Mouse (Mus musculus) embryonic facial prominence, embryonic 13.5 days (tissue): Measurements from ENCODE around the gene Mmp20. TPM values are rescaled to one million over a fixed set of nuclear protein-coding genes. Genes with fewer than 3 reads are reported as not detected.
A peak's percentile ranks its signal among the peaks of the same experiment; 100 is the strongest.

Source experiments
- ATAC-seq: fragments of 200-750 bp; cut with Nextera tagmentation; 2 replicates; pipeline ENCODE4 v1.8.0; 2017; ENCODE audit warnings: low read depth; ENCODE audit not compliant: insufficient number of reproducible peaks, insufficient read depth, low FRiP score, low TSS enrichment
- H3K27ac ChIP-seq: fragments of 300-500 bp; sonication (generic); 2 replicates; pipeline ENCODE4 v1.5.1; 2015; ENCODE audit warnings: moderate library complexity, mild to moderate bottlenecking, inconsistent platforms
- H3K27me3 ChIP-seq: fragments of 300-500 bp; sonication (generic); 2 replicates; pipeline ENCODE4 v1.6.1; 2015; ENCODE audit warnings: mild to moderate bottlenecking, inconsistent platforms
- H3K36me3 ChIP-seq: fragments of 300-500 bp; sonication (generic); 2 replicates; pipeline ENCODE4 v1.6.1; 2015; ENCODE audit warnings: mild to moderate bottlenecking, inconsistent platforms
- H3K4me1 ChIP-seq: fragments of 300-500 bp; sonication (generic); 2 replicates; pipeline ENCODE4 v1.6.1; 2015; ENCODE audit warnings: inconsistent platforms
- H3K4me2 ChIP-seq: fragments of 300-500 bp; sonication (generic); 2 replicates; pipeline ENCODE4 v1.6.1; 2015; ENCODE audit warnings: moderate library complexity, mild to moderate bottlenecking, inconsistent platforms
- H3K4me3 ChIP-seq: fragments of 300-500 bp; sonication (generic); 2 replicates; pipeline ENCODE4 v1.5.1; 2015; ENCODE audit warnings: mild to moderate bottlenecking, inconsistent platforms
- H3K9ac ChIP-seq: fragments of 300-500 bp; sonication (generic); 2 replicates; pipeline ENCODE4 v1.6.1; 2015; ENCODE audit warnings: mild to moderate bottlenecking, inconsistent platforms
- H3K9me3 ChIP-seq: fragments of 300-500 bp; sonication (generic); 2 replicates; pipeline ENCODE4 v1.6.1; 2016; ENCODE audit warnings: inconsistent platforms
- WGBS: fragments of 180-500 bp; shearing (Covaris S2); methylation state at CpG from one replicate; pipeline ENCODE4 v1.1.7; 2015; ENCODE audit warnings: mixed read lengths; 5-methylcytosine and 5-hydroxymethylcytosine counted together
- polyA plus RNA-seq: library from polyadenylated mRNA; unstranded; fragments of >200 nt; fragmentation: Nextera tagmentation; extraction: Ambion mirVana; gene quantifications from 2 replicates; pipeline ENCODE4 v1.2.1, GENCODE M21; 2015

Mmp20 gene
- polyA plus RNA-seq, 1 experiment from 2014 or later: not detected

DNA sequence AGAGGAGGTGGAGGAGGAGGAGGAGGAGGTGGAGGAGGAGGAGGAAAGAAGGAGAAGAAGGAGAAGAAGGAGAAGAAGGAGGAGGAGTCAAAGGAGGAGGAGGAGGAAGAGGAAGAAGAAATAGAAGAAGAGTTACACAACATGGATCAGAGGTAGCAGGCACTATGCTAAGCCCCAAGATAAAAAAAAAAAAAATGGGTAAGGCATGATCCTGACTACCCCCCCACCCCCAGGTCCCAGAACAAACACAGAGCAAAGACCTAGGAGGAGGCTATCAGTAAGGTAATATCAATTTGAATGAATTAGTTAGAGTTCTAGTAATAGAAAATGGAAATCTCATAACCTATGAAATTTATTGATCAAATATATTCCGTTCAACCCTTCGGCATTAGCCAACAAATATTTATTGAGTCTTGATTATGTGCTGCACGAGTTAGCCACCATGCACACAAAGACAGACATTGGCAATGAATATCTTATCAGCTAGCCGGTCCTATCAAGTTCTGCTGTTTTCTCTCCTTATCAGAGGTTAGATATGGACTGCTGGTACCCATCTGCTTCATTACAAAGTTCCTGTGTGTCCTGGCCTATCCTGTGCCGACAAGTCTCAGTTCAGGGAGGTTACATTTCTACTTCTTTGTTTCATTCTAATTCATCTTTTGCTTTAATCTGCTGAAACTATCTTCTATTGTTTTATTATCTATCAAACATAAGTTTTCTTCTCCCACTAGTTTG lies 24.5 kb downstream of the Mmp20 start:
- Histone ChIP-seq H3K27me3 (no peaks in the 10 kb centered on the region), H3K9me3 (no peaks in the 10 kb centered on the region), H3K9ac (no peak overlapping the region), H3K27ac (no peak overlapping the region), H3K4me1 (no peaks in the 10 kb centered on the region), H3K4me3 (no peak overlapping the region), H3K36me3 (no peaks in the 10 kb centered on the region), H3K4me2 (no peak overlapping the region)
- 90% methylated on average over 5 of the region's 5 CpGs for WGBS
- ATAC-seq: no peak

DNA sequence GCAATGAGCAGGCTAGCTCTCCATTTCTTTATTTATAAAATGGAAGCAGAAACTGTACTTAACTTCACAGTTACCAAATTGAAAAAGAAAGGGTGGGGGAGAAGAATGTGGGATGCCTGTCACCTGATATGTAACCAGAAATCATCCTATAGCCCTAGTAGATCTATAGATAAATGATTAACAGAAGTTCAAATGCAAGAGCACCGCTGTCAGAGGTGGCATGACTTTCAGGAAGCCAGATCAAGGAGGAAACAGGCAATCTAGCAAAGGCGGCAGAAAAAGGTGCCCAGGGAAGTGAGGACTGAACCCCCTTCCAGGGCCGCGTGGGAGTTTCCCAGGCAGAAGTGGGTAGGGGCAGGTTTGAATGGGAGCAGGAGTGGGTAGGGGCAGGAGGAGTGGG lies 29.9 kb downstream of the Mmp20 start:
- no peak overlapping the region for H3K4me3 ChIP-seq
- no peaks in the 10 kb centered on the region for H3K27me3 ChIP-seq
- H3K9ac ChIP-seq: no peak overlapping the region
- no peaks in the 10 kb centered on the region for H3K4me1 ChIP-seq
- 78% methylated on average over 4 of the region's 4 CpGs for WGBS
- no peak for ATAC-seq
- no peaks in the 10 kb centered on the region for H3K36me3 ChIP-seq
- H3K9me3 ChIP-seq: no peaks in the 10 kb centered on the region
- no peak overlapping the region for H3K27ac ChIP-seq
- H3K4me2 ChIP-seq: no peak overlapping the region

DNA sequence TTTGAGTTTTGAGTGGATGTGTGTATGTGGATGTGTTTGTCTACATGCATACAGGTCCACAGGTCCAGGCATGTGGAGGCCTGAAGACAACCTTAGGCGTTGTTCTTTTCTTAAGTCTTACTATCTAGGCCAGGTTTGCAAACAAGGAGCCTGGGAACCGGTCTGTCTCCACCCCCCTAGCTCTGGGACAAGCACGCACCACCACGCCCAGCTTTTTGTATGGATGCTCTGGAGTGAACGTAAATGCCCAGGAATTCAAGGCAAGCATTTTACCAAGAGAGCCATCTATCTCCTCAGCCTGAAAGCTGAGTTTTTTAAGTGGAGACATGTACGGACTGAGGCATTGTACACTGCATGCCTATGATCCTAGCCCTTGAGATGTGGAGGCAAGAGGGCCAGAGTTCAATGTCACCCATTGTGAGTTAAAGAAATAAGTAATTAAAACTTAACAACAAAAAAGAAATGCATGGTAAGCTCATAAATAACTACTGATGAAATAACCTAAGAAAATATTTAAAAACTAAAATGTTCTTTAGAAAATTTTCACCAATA lies 31.5 kb downstream of the Mmp20 start:
- Histone ChIP-seq H3K9me3 (no peaks in the 10 kb centered on the region), H3K4me2 (no peak overlapping the region), H3K9ac (no peak overlapping the region), H3K4me3 (no peak overlapping the region), H3K4me1 (no peaks in the 10 kb centered on the region), H3K27me3 (no peaks in the 10 kb centered on the region), H3K36me3 (no peaks in the 10 kb centered on the region), H3K27ac (no peak overlapping the region)
- ATAC-seq: no peak
- 59% methylated on average over 6 of the region's 6 CpGs for WGBS

DNA sequence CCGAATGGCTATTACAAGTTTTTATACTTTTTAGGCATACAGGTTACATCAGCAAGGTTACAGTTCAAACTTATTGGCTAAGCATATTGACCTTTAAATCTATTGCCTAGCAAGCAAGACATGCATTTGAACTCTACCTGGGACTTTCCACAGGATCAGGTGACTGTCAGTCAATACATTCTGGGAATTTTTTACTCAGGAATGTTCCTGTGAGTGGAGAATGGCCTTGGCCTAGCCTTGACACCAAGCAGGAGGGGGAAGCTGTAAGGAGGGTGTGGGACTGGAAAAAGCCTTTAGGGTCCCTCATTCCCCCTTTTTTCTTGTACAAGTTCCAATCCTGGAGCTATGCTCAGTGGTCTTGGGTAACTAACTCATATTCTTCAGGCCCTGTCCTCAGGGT lies 33.3 kb downstream of the Mmp20 start:
- Histone ChIP-seq H3K4me3 (no peak overlapping the region), H3K27me3 (no peaks in the 10 kb centered on the region), H3K9me3 (no peaks in the 10 kb centered on the region), H3K9ac (no peak overlapping the region), H3K27ac (no peak overlapping the region), H3K36me3 (no peaks in the 10 kb centered on the region), H3K4me1 (no peaks in the 10 kb centered on the region), H3K4me2 (no peak overlapping the region)
- ATAC-seq: no peak
- WGBS: 96% methylated on average over 1 of the region's 1 CpGs

DNA sequence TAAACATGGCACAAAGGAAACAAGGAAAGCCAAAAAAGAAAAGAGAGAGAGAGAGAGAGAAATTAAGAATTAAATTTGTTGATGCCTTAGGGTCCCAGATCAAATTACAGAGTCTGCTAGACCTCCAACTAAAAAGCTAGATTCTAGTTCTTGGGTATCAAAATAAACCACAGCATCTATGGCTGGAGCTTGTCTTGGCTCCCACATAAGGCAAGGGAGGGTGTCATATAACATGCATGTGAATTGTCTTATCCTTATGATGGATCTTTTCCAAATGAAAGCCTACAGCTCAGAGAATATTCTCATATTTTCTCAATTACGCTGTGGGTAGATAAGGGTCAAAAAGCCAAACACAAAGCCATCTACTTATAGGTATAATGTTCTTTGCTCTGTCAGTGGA lies 41.6 kb downstream of the Mmp20 start:
- H3K4me3 ChIP-seq: no peak overlapping the region
- no peaks in the 10 kb centered on the region for H3K4me1 ChIP-seq
- no peak overlapping the region for H3K9ac ChIP-seq
- H3K27ac ChIP-seq: peak overlapping the region; percentile 14; the same call in 1 of the 2 replicates
- H3K9me3 ChIP-seq: no peaks in the 10 kb centered on the region
- H3K27me3 ChIP-seq: no peaks in the 10 kb centered on the region
- 52% methylated on average over 1 of the region's 1 CpGs for WGBS
- H3K4me2 ChIP-seq: no peak overlapping the region
- no peaks in the 10 kb centered on the region for H3K36me3 ChIP-seq
- peak; percentile 52; the same call in 1 of the 2 replicates for ATAC-seq

DNA sequence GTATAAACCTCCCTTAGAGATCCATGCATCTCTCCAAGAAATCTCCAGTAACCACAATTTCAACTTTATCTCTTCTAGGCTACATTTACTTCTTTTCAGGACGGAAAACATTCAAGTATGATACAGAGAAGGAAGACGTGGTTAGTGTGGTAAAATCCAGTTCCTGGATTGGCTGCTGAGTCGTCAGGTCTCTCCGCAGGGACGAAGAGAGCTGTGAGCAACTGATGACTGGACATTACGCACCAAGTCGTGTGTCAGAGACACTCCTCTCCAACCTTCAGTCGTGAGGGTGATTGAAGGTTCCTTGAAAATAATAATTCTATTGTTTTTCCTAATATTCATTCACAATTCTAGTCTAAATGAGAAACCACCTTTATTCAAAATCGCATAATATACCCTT lies 45.0 kb downstream of the Mmp20 start:
- no peaks in the 10 kb centered on the region for H3K4me1 ChIP-seq
- no peaks in the 10 kb centered on the region for H3K9me3 ChIP-seq
- H3K36me3 ChIP-seq: no peaks in the 10 kb centered on the region
- ATAC-seq: no peak
- 82% methylated on average over 9 of the region's 9 CpGs for WGBS
- H3K4me2 ChIP-seq: no peak overlapping the region
- no peak overlapping the region for H3K27ac ChIP-seq
- no peak overlapping the region for H3K9ac ChIP-seq
- H3K4me3 ChIP-seq: no peak overlapping the region
- H3K27me3 ChIP-seq: no peaks in the 10 kb centered on the region

DNA sequence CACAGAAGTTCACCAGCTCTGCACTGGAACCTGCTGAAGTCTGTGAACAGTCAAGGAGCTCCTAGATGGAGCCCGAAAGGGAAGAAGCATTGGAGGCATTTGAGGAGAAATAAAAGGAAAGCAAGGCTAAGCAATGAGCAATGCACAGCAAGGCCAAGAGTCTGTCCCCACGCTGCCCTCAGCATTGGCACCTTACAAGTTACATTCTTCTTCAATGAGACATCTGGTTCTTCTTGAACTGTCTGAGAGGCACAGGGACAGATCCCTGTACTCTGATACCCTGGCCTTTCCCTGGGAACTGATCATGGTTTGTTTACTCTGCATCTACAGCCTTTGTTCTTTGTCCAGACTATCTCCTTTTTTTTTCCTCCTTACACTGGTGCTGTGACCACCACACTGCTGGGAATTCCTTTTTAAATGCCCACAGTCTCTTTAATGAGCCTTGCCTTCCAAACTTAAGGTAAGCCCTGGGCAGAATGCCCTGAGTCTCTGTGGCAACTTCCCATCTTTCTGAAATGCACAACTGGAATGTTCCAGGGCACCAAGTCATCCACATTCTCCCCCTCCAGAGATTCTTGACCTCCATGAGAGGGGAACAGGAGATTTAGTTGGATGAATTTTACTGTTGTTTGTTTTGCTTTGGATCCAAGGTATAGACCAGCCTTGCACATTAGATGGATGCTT lies 50.3 kb downstream of the Mmp20 start:
- no peak overlapping the region for H3K4me3 ChIP-seq
- no peak for ATAC-seq
- no peaks in the 10 kb centered on the region for H3K36me3 ChIP-seq
- H3K9me3 ChIP-seq: no peaks in the 10 kb centered on the region
- no peak overlapping the region for H3K27ac ChIP-seq
- H3K9ac ChIP-seq: no peak overlapping the region
- no peaks in the 10 kb centered on the region for H3K4me1 ChIP-seq
- no peaks in the 10 kb centered on the region for H3K27me3 ChIP-seq
- H3K4me2 ChIP-seq: no peak overlapping the region
- WGBS: 71% methylated on average over 2 of the region's 2 CpGs

DNA sequence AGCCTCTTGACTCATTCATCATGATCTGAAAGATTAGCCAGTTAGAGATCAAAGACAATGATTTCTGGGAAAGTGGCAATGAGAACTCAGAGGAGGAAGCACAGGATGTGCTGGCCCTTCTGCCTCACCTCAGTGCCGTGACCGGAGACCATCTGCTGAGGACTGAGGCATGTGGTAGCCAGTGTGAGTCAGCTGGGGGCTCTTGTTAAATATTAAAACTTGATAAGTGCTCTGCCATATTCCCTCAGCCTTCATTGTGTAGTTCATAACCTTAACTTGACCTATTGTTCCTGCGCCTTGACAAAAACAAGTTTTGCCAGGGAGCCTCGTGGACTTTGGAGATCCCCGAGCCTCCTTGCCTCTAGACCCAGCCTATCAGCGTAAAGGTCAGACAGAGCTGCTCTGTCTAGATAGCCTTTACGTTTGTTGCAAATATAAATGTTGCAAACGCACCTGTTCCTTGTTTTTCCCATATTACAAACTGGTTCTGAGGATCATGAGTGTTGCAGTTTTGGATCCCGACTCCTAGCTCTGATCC lies 54.1 kb downstream of the Mmp20 start:
- H3K9me3 ChIP-seq: no peaks in the 10 kb centered on the region
- H3K27me3 ChIP-seq: no peaks in the 10 kb centered on the region
- H3K9ac ChIP-seq: no peak overlapping the region
- WGBS: 88% methylated on average over 9 of the region's 9 CpGs
- no peaks in the 10 kb centered on the region for H3K36me3 ChIP-seq
- H3K4me3 ChIP-seq: no peak overlapping the region
- H3K4me2 ChIP-seq: no peak overlapping the region
- no peaks in the 10 kb centered on the region for H3K4me1 ChIP-seq
- ATAC-seq: no peak
- H3K27ac ChIP-seq: no peak overlapping the region

DNA sequence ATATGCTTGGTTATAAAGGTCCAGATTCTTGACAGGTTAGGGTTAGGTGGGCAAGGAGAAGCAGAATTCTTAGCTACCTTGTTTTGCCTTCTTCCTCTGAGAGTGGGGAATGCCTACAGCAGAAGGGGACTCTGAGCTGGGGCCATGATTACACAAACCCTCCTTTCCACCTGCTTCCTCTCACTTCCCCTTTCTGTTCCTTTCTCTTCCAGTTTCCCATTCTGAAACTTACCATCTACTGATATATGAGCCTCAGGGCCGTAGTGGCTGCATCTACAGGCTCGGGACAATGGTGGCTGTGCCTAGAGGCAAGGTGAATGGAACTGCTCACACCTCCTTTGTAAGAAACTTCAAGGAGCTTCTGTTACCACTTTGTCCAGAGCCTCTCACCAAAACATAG lies 58.0 kb downstream of the Mmp20 start:
- H3K9ac ChIP-seq: no peak overlapping the region
- no peaks in the 10 kb centered on the region for H3K36me3 ChIP-seq
- H3K9me3 ChIP-seq: no peaks in the 10 kb centered on the region
- H3K27me3 ChIP-seq: no peaks in the 10 kb centered on the region
- H3K27ac ChIP-seq: no peak overlapping the region
- 72% methylated on average over 2 of the region's 2 CpGs for WGBS
- H3K4me1 ChIP-seq: no peaks in the 10 kb centered on the region
- H3K4me2 ChIP-seq: no peak overlapping the region
- no peak for ATAC-seq
- no peak overlapping the region for H3K4me3 ChIP-seq

DNA sequence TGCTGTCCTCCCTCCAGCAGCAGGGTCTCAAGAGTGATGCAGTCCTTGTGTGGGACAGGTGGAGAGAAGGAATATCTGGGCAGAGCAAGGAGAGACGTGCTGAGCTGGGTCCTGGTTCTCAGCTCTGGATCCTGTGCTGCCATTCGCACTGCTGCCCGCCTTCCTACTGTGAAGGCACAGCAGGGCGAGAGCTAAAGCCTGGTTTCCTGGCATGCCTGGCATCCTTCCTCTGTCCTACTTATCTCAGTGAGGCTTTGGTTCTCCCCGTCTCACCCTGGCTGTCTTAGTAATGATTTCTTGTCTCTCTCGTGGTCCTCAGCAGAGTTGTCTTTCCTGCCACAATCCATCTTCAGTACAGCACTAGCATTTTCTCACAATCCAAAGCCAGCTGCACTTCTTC lies 61.8 kb downstream of the Mmp20 start:
- Histone ChIP-seq H3K4me3 (no peak overlapping the region), H3K27me3 (no peaks in the 10 kb centered on the region), H3K36me3 (no peaks in the 10 kb centered on the region), H3K9ac (no peak overlapping the region), H3K27ac (no peak overlapping the region), H3K9me3 (no peaks in the 10 kb centered on the region), H3K4me2 (no peak overlapping the region), H3K4me1 (no peaks in the 10 kb centered on the region)
- no peak for ATAC-seq
- 53% methylated on average over 6 of the region's 6 CpGs for WGBS

DNA sequence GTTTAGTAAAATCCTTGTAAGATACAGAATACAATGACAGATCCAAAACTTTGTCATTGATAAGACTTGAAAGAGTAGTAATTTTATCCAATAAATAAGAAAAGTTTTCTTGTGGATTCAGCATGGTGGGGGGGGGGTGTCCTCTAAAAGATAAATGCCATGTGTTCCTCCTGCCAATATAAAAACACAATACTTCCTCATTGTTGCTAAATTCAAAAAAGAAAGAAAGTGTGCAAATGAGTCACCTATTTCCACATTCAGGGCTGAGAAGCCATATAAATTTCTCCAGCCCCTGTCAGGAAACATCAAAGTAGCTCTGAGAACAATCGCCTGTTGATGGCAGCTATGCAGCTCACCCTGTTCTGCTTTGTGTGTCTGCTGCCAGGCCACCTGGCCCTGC lies 63.8 kb downstream of the Mmp20 start, which contains the start of gene Mmp7:
Mmp7 (plus strand) TSS at position 301 of the 400 bp plus-strand sequence.
- no peak within 1 kb of the TSS for H3K9ac ChIP-seq
- H3K4me3 ChIP-seq: no peak within 1 kb of the TSS
- H3K36me3 ChIP-seq: no peaks in the 10 kb centered on the region
- no peaks in the 10 kb centered on the region for H3K9me3 ChIP-seq
- WGBS: 65% methylated on average over 1 of the region's 1 CpGs
- H3K4me1 ChIP-seq: 0 out of 2 replicates have a peak, but pooled peaks cover 4% of the 10 kb centered on the region
- H3K27ac ChIP-seq: no peak within 1 kb of the TSS
- no peak within 1 kb of the TSS for H3K4me2 ChIP-seq
- no peaks in the 10 kb centered on the region for H3K27me3 ChIP-seq
- ATAC-seq: no peak

DNA sequence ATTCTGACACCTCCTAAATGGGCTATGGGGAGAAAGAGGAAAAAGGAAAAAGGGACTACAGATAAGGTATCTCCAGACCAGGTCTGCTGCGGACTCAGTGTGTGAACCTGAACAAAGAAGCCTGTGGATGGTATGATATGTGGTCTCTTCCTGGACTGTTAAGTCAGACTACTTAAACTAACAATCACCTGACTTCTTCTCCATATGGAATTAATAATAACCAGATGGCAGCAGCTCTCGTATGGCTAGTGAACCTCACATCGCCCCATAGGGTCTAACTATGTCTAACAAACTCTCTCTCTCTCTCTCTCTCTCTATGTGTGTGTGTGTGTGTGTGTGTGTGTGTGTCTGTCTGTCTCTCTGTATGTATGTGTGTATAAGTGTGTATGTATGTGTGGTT lies 65.9 kb downstream of the Mmp20 start:
- H3K9ac ChIP-seq: no peak overlapping the region
- H3K9me3 ChIP-seq: no peaks in the 10 kb centered on the region
- H3K27me3 ChIP-seq: no peaks in the 10 kb centered on the region
- no peak overlapping the region for H3K27ac ChIP-seq
- H3K4me2 ChIP-seq: no peak overlapping the region
- H3K36me3 ChIP-seq: no peaks in the 10 kb centered on the region
- ATAC-seq: no peak
- H3K4me1 ChIP-seq: 0 out of 2 replicates have a peak, but pooled peaks cover 4% of the 10 kb centered on the region
- H3K4me3 ChIP-seq: no peak overlapping the region
- WGBS: 45% methylated on average over 3 of the region's 3 CpGs
